Mouse (Mus musculus) embryonic facial prominence, embryonic 14.5 days (tissue): ENCODE results near the gene Neto2. TPM values are rescaled to one million over a fixed set of nuclear protein-coding genes. Genes with fewer than 3 reads are reported as not detected.

Experiments used
- ATAC-seq: fragments of 200-750 bp; cut with Nextera tagmentation; 2 replicates; pipeline ENCODE4 v1.8.0; 2017; ENCODE audit warnings: low read depth, moderate number of reproducible peaks, moderate TSS enrichment
- DNase-seq: peaks from one replicate; pipeline ENCODE4 v3.0.0-alpha.2; 2015; ENCODE audit warnings: low spot score
- H3K27ac ChIP-seq: fragments of 300-500 bp; sonication (generic); replicated peaks from 2 replicates; pipeline ENCODE4 v1.5.1; 2014; ENCODE audit warnings: low read depth, mild to moderate bottlenecking, low read length, moderate library complexity
- H3K27me3 ChIP-seq: fragments of 300-500 bp; sonication (generic); replicated peaks from 2 replicates; pipeline ENCODE4 v1.6.1; 2014; ENCODE audit warnings: low read length; ENCODE audit not compliant: control insufficient read depth, insufficient read depth
- H3K36me3 ChIP-seq: fragments of 300-500 bp; sonication (generic); 2 replicates; pipeline ENCODE4 v1.6.1; 2014; ENCODE audit warnings: low read length, mixed read lengths; ENCODE audit not compliant: control insufficient read depth, insufficient read depth
- H3K4me1 ChIP-seq: fragments of 300-500 bp; sonication (generic); 2 replicates; pipeline ENCODE4 v1.6.1; 2014; ENCODE audit warnings: antibody characterized with exemption, low read length; ENCODE audit not compliant: control insufficient read depth, insufficient read depth
- H3K4me2 ChIP-seq: fragments of 300-500 bp; sonication (generic); 2 replicates; pipeline ENCODE4 v1.6.1; 2014; ENCODE audit warnings: low read depth, mild to moderate bottlenecking, low read length, moderate library complexity, mixed read lengths
- H3K4me3 ChIP-seq: fragments of 300-500 bp; sonication (generic); 2 replicates; pipeline ENCODE4 v1.5.1; 2014; ENCODE audit warnings: low read depth, mild to moderate bottlenecking, low read length
- H3K9ac ChIP-seq: fragments of 300-500 bp; sonication (generic); 2 replicates; pipeline ENCODE4 v1.6.1; 2014; ENCODE audit warnings: low read depth, mild to moderate bottlenecking, low read length, moderate library complexity, mixed read lengths
- H3K9me3 ChIP-seq: fragments of 300-500 bp; sonication (generic); 2 replicates; pipeline ENCODE4 v1.6.1; 2016; ENCODE audit warnings: low read length; ENCODE audit not compliant: control insufficient read depth
- WGBS: fragments of 180-500 bp; shearing (Covaris S2); extraction: QIAGEN DNeasy Blood & Tissue Kit; methylation state at CpG from one replicate; pipeline ENCODE4 v1.1.7; 2014; 5-methylcytosine and 5-hydroxymethylcytosine counted together
- polyA plus RNA-seq: library from polyadenylated mRNA; unstranded; fragments of >200 nt; fragmentation: Nextera tagmentation; extraction: Ambion mirVana; gene quantifications from 2 replicates; pipeline ENCODE4 v1.2.1, GENCODE M21; 2014

The Neto2 gene
- polyA plus RNA-seq, 1 experiment from 2014 or later, result 12.5 TPM

DNA sequence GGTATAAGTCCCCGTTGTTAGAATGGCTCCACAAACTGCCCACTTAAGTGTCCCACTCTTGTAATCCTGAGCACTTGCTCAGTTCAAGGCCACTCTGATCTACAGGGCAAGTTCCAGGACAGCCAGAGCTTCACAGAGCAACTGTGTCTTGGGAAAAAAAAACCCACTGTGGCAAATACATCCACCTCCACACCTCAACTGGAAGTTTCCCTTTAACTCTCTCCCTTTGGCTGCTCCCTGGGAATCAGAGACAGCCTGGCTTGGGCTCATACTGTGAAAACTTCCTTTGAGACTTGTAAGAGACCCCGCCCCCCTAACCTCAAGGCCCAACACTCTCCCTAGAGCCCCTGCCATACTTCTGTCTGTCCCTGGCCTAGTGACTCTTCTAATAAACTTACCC, 91.9 kb downstream of the Neto2 start:
- Histone ChIP-seq H3K4me2 (no peak overlapping the region), H3K4me1 (no peaks in the 10 kb centered on the region), H3K36me3 (no peaks in the 10 kb centered on the region), H3K4me3 (no peak overlapping the region), H3K9ac (no peak overlapping the region), H3K27me3 (no peaks in the 10 kb centered on the region), H3K27ac (no peak overlapping the region), H3K9me3 (no peaks in the 10 kb centered on the region)
- WGBS, result 72% methylated on average over 2 of the region's 2 CpGs
- ATAC-seq, result no peak
- DNase-seq, result no peak

DNA sequence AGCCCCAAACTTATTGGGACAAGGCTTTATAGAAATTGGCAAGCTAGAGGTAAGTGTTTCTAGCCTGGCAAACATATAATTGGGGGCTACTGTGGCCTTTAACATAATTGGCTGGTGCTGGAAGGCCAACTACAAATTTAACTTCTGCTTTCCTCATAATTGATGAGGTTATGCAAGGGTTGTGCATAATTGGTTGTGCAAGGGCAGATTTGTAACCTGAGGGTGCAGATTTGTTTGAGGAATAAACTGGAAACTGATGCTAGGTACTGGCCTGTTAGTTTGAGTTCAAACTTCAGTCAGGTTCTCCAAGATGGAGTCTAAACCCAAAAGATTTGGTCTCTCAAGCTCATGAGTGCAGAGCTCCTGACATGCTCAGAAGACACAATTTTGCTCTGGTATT, 92.9 kb downstream of the Neto2 start:
- no peak overlapping the region for H3K27ac ChIP-seq
- H3K36me3 ChIP-seq, result no peaks in the 10 kb centered on the region
- H3K4me2 ChIP-seq, result no peak overlapping the region
- H3K4me3 ChIP-seq, result no peak overlapping the region
- no peak for DNase-seq
- no peak overlapping the region for H3K9ac ChIP-seq
- no peaks in the 10 kb centered on the region for H3K27me3 ChIP-seq
- no peaks in the 10 kb centered on the region for H3K9me3 ChIP-seq
- ATAC-seq, result no peak
- H3K4me1 ChIP-seq, result no peaks in the 10 kb centered on the region

DNA sequence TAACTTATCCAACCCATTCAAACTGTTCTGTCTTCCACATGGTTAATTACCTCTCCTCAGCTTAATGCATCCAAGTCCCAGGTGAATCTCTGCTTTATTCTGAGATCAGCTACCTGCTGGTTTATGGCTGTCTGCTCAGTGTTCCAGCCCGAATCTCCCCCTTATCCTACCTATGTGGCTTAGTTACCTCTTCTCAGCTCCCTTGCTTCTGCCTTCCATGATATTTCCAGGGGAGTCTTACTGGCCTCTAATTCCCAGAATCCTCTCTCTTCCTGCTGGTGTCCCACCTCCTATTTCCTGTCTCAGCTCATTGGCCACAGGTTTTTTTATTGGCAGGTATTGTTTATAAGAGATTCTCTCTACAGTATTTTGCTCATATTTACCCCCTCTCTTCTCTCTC, 93.8 kb downstream of the Neto2 start:
- Histone ChIP-seq H3K4me1 (no peaks in the 10 kb centered on the region), H3K36me3 (no peaks in the 10 kb centered on the region), H3K4me2 (no peak overlapping the region), H3K9ac (no peak overlapping the region), H3K27me3 (no peaks in the 10 kb centered on the region), H3K9me3 (no peaks in the 10 kb centered on the region), H3K4me3 (no peak overlapping the region), H3K27ac (no peak overlapping the region)
- 86% methylated on average over 1 of the region's 1 CpGs for whole genome bisulfite sequencing
- ATAC-seq, result no peak
- DNase-seq, result no peak

DNA sequence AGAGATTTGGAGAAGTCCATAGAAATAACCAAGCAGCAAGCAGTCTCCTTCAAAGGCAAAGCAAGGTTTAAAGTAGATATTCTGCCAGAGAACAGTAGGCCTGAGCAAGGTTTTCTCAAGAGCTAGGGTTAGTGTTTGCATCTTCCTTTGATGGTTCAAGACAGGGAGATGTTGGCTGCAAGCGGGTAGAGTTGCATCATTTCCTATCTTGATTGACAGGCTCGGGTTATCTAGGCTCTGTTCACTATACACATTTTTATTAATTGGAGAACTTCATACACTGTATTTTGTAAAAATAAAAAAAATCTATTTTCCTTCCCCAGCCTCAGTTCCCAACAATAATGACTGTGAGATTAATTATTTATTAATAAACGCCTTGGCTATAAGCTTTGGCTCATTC, 94.2 kb downstream of the Neto2 start:
- no peak for ATAC-seq
- H3K4me3 ChIP-seq, result no peak overlapping the region
- WGBS, result 82% methylated on average over 3 of the region's 3 CpGs
- no peak overlapping the region for H3K9ac ChIP-seq
- no peak overlapping the region for H3K27ac ChIP-seq
- H3K9me3 ChIP-seq, result no peaks in the 10 kb centered on the region
- no peaks in the 10 kb centered on the region for H3K27me3 ChIP-seq
- DNase-seq, result no peak
- no peaks in the 10 kb centered on the region for H3K4me1 ChIP-seq
- no peaks in the 10 kb centered on the region for H3K36me3 ChIP-seq
- no peak overlapping the region for H3K4me2 ChIP-seq

DNA sequence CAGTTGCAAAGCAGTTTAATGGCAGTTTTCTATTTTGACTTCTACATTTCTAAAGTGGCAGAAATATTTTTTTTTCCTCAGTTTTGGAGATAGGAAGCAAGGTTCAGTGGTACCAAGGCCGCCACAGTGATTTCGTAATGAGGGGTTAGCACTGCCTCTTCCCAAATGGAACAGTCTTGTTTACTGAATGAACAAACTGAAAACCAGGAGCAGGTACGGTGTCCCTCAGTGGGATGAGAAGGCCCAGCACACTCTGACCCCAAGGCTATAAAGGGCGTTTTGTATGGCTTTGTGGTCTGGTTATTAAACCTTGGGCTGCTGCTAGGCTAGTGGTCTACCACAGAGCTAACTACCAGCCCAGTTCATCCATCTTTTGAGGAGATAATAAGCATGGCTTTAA, 96.5 kb downstream of the Neto2 start:
- H3K9ac ChIP-seq, result no peak overlapping the region

DNA sequence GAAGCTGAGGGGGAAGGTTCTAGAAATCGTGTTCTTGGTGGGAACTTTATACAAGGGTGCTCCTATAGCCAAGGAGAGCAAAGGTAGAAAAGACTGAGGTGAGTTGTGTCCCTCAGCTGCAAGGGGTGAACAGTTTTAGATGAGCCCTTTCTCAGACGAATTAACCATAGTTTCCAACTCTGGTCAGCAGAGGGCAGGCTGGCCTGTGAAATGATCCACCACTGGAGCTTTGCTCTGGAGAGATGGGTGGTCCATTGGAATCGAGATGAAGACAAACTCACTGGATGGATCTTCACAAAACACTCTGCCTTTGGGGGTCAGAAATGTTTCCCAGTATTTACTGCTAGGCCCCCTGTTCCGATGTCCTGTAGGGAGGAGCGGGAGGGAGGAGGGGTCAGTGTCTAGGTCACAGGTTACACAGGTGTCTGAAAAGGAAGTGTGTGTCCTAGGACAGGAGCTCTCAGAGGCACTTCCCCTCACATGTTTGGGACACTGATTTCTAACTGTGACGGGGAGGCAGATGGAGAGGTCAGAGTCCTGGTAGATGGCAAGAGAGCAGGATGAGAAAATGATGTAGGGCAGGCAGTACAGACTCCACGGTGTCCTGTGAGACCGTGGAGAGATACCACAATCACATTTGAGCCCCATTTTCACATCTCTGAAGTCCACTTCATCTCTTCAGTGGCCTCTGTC, 97.4 kb downstream of the Neto2 start:
- Histone ChIP-seq H3K9ac (no peak overlapping the region), H3K4me1 (no peaks in the 10 kb centered on the region), H3K36me3 (no peaks in the 10 kb centered on the region), H3K27me3 (no peaks in the 10 kb centered on the region), H3K4me3 (no peak overlapping the region), H3K27ac (no peak overlapping the region), H3K4me2 (no peak overlapping the region), H3K9me3 (no peaks in the 10 kb centered on the region)
- peak; percentile 51 for DNase-seq
- no peak for ATAC-seq
- 40% methylated on average over 8 of the region's 8 CpGs for WGBS

More for the DNA sequence above, 96.5 kb downstream of the Neto2 start:
- ATAC-seq, result no peak
- H3K4me1 ChIP-seq, result no peaks in the 10 kb centered on the region
- no peak overlapping the region for H3K4me2 ChIP-seq
- DNase-seq, result no peak
- H3K9me3 ChIP-seq, result no peaks in the 10 kb centered on the region
- WGBS, result 81% methylated on average over 4 of the region's 4 CpGs
- H3K4me3 ChIP-seq, result no peak overlapping the region
- H3K27me3 ChIP-seq, result no peaks in the 10 kb centered on the region
- no peak overlapping the region for H3K27ac ChIP-seq
- H3K36me3 ChIP-seq, result no peaks in the 10 kb centered on the region

DNA sequence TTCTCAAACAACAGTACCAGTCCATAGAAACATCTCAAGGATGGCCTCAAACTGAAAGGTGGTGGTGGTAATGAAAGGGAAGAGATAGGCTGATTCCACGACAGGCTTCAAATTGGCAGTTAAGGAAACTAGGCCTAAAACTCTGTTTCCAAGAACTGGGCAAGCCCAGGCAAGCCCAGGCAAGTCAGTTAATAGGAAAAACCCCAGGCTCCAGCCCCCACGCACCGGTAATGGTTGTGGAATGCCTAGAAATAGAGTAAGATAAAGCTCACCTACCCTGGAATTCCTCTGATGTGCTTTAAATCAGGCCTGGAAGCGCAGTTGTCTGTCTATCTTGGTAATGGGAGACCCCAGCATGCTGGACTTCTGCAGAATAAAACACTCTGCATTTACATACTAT, 98.0 kb downstream of the Neto2 start:
- Histone ChIP-seq H3K9ac (no peak overlapping the region), H3K4me2 (no peak overlapping the region), H3K4me1 (no peaks in the 10 kb centered on the region), H3K9me3 (no peaks in the 10 kb centered on the region), H3K4me3 (no peak overlapping the region), H3K36me3 (no peaks in the 10 kb centered on the region), H3K27ac (no peak overlapping the region), H3K27me3 (no peaks in the 10 kb centered on the region)
- DNase-seq (no peak), ATAC-seq (no peak)
- 77% methylated on average over 4 of the region's 4 CpGs for WGBS

DNA sequence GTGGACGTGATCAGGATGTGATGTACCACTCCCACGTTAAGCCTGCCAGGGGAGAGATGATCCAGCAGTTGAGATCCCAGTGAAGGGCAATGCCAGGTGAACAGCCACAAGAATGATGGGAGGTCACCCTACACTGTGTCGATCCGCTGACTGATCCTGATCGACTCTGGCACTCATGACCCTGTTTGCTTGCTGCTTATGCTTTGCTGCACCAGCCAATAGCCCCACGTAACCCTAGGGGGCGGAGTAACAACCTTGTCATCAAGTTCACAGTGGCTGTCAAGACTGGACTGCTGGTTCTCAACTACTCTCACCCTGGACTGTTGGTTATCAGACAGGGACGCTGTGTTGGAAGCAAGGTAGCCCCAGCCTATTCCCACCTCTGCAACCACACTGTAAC, 99.0 kb downstream of the Neto2 start:
- no peaks in the 10 kb centered on the region for H3K27me3 ChIP-seq
- ATAC-seq (no peak), DNase-seq (no peak)
- 75% methylated on average over 8 of the region's 8 CpGs for WGBS
- no peak overlapping the region for H3K27ac ChIP-seq
- H3K9me3 ChIP-seq, result no peaks in the 10 kb centered on the region
- no peaks in the 10 kb centered on the region for H3K4me1 ChIP-seq
- no peak overlapping the region for H3K9ac ChIP-seq
- H3K4me3 ChIP-seq, result no peak overlapping the region
- no peak overlapping the region for H3K4me2 ChIP-seq
- H3K36me3 ChIP-seq, result no peaks in the 10 kb centered on the region

DNA sequence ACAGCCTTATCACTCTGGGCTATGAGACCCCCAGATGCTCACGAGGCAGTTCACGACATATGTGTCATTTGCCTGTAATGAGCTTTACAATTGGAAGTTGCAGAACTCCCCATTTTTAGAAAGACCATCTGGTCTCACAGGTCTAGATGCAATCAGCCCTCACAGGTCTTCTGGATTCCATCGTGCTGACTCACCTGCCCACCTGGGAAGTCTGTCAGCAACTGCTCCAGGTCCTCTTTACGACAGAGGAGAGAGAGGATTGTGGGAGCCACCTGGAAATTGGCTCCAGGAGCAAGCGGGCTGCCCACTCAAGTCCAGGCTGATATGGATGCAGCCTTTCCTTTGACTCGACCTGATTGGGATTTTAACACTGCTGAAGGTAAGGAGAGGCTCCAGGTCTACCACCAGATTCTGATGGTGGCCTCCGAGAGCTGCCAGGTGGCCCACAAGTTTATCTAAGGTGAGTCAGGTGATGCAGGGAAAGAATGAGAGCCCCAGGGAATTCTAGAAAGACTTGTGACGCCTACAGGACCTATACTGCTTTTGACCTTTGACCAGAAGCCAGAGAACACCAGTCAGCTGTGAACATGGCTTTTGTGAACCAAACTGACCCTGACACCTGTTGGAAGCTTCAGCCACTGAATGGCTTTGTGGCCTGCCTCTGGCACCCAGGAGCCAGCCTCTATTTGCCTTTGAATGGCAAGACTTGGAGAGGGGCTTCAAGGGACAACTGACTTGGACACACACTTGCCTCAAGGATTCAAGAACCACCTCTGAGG, 103.1 kb downstream of the Neto2 start:
- Histone ChIP-seq H3K9me3 (no peaks in the 10 kb centered on the region), H3K9ac (no peak overlapping the region), H3K36me3 (no peaks in the 10 kb centered on the region), H3K27ac (no peak overlapping the region), H3K4me1 (no peaks in the 10 kb centered on the region), H3K4me2 (no peak overlapping the region), H3K27me3 (no peaks in the 10 kb centered on the region), H3K4me3 (no peak overlapping the region)
- no peak for DNase-seq
- ATAC-seq, result no peak
- WGBS, result 63% methylated on average over 8 of the region's 8 CpGs
